Mouse (Mus musculus): ENCODE data around the gene Ulk4. TPM values are rescaled to one million over a fixed set of nuclear protein-coding genes. Genes with fewer than 3 reads are reported as not detected.
A peak's percentile ranks its signal among the peaks of the same experiment; 100 is the strongest.

Ulk4 gene
- polyA plus RNA-seq, 2 experiments, result 0.40 to 30.5 TPM

DNA sequence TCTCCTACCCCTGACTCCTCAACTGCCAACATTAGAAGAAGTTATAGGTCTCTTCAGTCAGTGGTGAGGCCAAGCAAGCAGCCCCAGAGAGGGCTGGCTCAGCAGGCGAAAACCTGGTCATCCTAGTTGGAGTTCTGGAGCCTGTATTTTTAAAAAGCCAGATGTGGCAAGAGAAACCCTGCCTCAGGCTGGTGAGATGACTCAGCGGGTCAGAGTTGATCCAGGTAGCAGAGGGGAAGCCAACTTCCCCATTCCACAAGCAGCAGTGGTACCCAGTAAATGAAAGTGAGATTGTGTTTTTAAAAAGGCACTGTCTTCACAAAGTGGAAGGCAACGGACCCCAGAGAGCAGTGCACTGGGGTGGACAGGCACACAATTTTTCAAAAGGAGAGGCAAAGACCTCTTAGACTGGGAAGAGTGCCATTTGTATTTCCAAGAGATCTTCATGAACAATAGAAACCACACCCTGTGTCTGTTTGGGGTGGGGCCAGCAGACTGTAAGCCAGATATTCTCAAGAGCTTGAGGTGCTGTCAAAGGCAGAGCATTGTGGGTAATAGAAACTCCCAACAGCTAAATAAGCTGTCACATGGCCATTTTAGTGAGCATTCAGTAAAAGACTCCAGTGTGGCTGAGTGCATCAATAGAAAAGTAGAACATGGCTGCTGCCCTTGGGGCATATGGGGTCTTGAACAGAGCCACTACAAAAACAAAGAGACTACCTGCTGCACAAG, 314.9 kb downstream of the Ulk4 start:
- Histone ChIP-seq H3K4me1 (replicated peaks; ENCODE audit: control insufficient read depth in 2 of 2, insufficient read depth in 2 of 2, low read length in 1 of 2) (peaks cover 8 to 14% of the 10 kb centered on the region in 2 experiments; a peak in 3 of 4 replicates), H3K9ac (replicated peaks) (no peak overlapping the region), H3K9me3 (ENCODE audit: control insufficient read depth, low read length) (no peaks in the 10 kb centered on the region), H3K36me3 (replicated peaks; ENCODE audit: control insufficient read depth, insufficient read depth, low read depth) (peaks cover 60% of the 10 kb centered on the region), H3K27me3 (ENCODE audit: control insufficient read depth, insufficient read depth, low read length) (no peaks in the 10 kb centered on the region), H3K4me2 (ENCODE audit: low read depth) (no peak overlapping the region), H3K4me3 (ENCODE audit: insufficient read depth in 1 of 2, low read depth in 2 of 2, low read length in 2 of 2) (no peak overlapping the region), H3K27ac (no peak overlapping the region)
- DNase-seq (ENCODE audit: low read depth in 3 of 3, low spot score in 3 of 3) (peak in 1 of 3 experiments; percentile 19), ATAC-seq (ENCODE audit: insufficient read depth) (peak; percentile 45; the same call in 1 of the 2 replicates)
- 38% methylated on average over 3 of the region's 3 CpGs for whole genome bisulfite sequencing (ENCODE audit: insufficient replicate concordance)
- no peak for TF ChIP-seq EP300 (IDR thresholded peaks at IDR 0.05; ENCODE audit: low read depth)
- no peak for TF ChIP-seq CTCF (IDR thresholded peaks at IDR 0.05; ENCODE audit: low read depth)

DNA sequence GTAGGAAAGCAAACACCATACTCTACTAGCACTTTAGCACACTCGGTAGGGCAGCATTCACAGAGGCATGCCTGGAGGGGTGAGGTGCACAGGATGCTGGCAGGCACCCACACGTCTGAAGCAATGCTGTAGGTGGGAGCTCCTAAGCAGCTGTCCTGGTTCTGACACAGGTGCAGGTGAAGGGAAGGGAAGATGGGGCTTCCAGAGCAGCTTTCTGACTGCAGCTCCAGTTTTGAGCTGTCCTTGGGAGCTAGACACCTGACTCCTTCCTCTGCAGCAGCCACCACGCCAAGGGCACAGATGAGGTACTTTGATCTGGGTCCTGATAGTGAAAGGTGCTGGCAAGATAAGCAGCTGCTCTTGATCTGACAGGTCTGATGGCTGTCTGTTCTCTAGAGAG, 315.5 kb downstream of the Ulk4 start:
- no peak for DNase-seq (ENCODE audit: low read depth in 3 of 3, low spot score in 3 of 3)
- H3K27ac ChIP-seq, result no peak overlapping the region
- TF ChIP-seq CTCF (IDR thresholded peaks at IDR 0.05; ENCODE audit: low read depth) (no peak), EP300 (IDR thresholded peaks at IDR 0.05; ENCODE audit: low read depth) (no peak)
- peaks cover 8 to 14% of the 10 kb centered on the region in 2 experiments; a peak in 3 of 4 replicates for H3K4me1 ChIP-seq (replicated peaks; ENCODE audit: control insufficient read depth in 2 of 2, insufficient read depth in 2 of 2, low read length in 1 of 2)
- WGBS (ENCODE audit: insufficient replicate concordance), result 40% methylated on average over 3 of the region's 3 CpGs
- H3K36me3 ChIP-seq (replicated peaks; ENCODE audit: control insufficient read depth, insufficient read depth, low read depth), result peaks cover 66% of the 10 kb centered on the region
- H3K9me3 ChIP-seq (ENCODE audit: control insufficient read depth, low read length), result no peaks in the 10 kb centered on the region
- no peak overlapping the region for H3K9ac ChIP-seq (replicated peaks)
- no peak overlapping the region for H3K4me3 ChIP-seq (ENCODE audit: insufficient read depth in 1 of 2, low read depth in 2 of 2, low read length in 2 of 2)
- no peak for ATAC-seq (ENCODE audit: insufficient read depth)
- no peaks in the 10 kb centered on the region for H3K27me3 ChIP-seq (ENCODE audit: control insufficient read depth, insufficient read depth, low read length)
- H3K4me2 ChIP-seq (ENCODE audit: low read depth), result no peak overlapping the region

DNA sequence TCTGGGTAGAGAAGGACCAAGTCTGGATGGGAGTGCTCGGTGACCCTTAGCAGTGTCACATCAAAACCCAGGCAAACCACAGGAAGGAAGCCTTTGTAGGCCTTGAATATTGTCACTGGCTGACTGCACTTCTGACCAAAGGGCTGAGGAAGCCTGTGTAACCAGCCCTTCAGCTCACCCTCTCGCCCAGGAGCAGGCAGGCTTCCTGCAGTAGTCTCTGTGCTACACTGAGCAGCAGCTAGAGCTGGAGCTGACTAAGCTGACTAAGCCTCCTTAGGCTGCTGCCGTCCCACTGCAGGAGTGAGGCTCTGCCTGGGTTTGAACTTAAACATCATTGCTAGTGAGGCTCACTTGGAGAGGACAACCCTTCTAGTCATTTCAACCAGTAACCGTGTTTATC, 316.4 kb downstream of the Ulk4 start:
- Histone ChIP-seq H3K27ac (no peak overlapping the region), H3K9ac (replicated peaks) (no peak overlapping the region), H3K36me3 (replicated peaks; ENCODE audit: control insufficient read depth, insufficient read depth, low read depth) (peaks cover 75% of the 10 kb centered on the region), H3K4me2 (ENCODE audit: low read depth) (no peak overlapping the region), H3K9me3 (ENCODE audit: control insufficient read depth, low read length) (no peaks in the 10 kb centered on the region), H3K4me1 (replicated peaks; ENCODE audit: control insufficient read depth in 2 of 2, insufficient read depth in 2 of 2, low read length in 1 of 2) (peaks cover 8 to 14% of the 10 kb centered on the region in 2 experiments; a peak in 3 of 4 replicates), H3K4me3 (ENCODE audit: insufficient read depth in 1 of 2, low read depth in 2 of 2, low read length in 2 of 2) (no peak overlapping the region), H3K27me3 (ENCODE audit: control insufficient read depth, insufficient read depth, low read length) (no peaks in the 10 kb centered on the region)
- ATAC-seq (ENCODE audit: insufficient read depth) (no peak), DNase-seq (ENCODE audit: low read depth in 3 of 3, low spot score in 3 of 3) (no peak)
- 40% methylated on average over 4 of the region's 4 CpGs for WGBS (ENCODE audit: insufficient replicate concordance)
- TF ChIP-seq EP300 (IDR thresholded peaks at IDR 0.05; ENCODE audit: low read depth), result no peak
- TF ChIP-seq CTCF (IDR thresholded peaks at IDR 0.05; ENCODE audit: low read depth), result no peak

DNA sequence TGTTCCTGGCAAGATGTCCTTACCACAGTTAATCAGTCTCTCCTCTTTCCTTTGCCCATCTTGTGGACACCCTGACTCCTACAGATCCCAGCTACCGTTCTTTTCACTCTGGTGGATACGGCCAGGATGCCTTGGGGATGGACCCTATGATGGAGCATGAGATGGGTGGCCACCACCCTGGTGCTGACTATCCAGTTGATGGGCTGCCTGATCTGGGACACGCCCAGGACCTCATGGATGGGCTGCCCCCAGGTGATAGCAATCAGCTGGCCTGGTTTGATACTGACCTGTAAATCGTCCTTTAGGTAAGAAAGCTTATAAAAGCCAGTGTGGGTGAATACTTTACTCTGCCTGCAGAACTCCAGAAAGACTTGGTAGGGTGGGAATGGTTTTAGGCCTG, 317.8 kb downstream of the Ulk4 start:
- H3K27ac ChIP-seq, result no peak overlapping the region
- H3K4me2 ChIP-seq (ENCODE audit: low read depth), result no peak overlapping the region
- H3K27me3 ChIP-seq (ENCODE audit: control insufficient read depth, insufficient read depth, low read length), result no peaks in the 10 kb centered on the region
- no peak overlapping the region for H3K9ac ChIP-seq (replicated peaks)
- no peak overlapping the region for H3K4me3 ChIP-seq (ENCODE audit: insufficient read depth in 1 of 2, low read depth in 2 of 2, low read length in 2 of 2)
- WGBS (ENCODE audit: insufficient replicate concordance), result 71% methylated on average over 4 of the region's 4 CpGs
- DNase-seq (ENCODE audit: low read depth in 3 of 3, low spot score in 3 of 3) (no peak), ATAC-seq (ENCODE audit: insufficient read depth) (no peak)
- peaks cover 89% of the 10 kb centered on the region for H3K36me3 ChIP-seq (replicated peaks; ENCODE audit: control insufficient read depth, insufficient read depth, low read depth)
- H3K9me3 ChIP-seq (ENCODE audit: control insufficient read depth, low read length), result no peaks in the 10 kb centered on the region
- TF ChIP-seq CTCF (IDR thresholded peaks at IDR 0.05; ENCODE audit: low read depth), result no peak
- no peak for TF ChIP-seq EP300 (IDR thresholded peaks at IDR 0.05; ENCODE audit: low read depth)
- peaks cover 8 to 14% of the 10 kb centered on the region in 2 experiments; a peak in 3 of 4 replicates for H3K4me1 ChIP-seq (replicated peaks; ENCODE audit: control insufficient read depth in 2 of 2, insufficient read depth in 2 of 2, low read length in 1 of 2)

DNA sequence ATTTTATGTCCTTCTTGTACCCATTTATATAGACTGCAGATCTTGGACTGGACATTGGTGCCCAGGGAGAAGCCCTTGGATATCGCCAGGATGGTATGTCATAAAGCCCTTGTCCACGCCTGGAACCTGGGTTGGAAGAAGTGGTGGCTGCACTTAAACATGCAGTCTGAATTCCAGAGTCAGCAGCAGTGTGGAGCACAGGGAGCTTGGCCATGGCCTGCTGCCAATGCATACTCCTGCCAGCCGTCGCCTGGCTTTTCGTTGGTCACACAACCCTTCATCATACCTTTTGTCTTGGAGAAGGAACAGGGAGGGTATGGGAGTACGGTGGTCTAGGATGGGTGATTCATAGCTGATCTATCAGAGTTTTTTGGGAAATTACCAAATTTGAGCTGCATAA, 318.4 kb downstream of the Ulk4 start:
- DNase-seq (ENCODE audit: low read depth in 3 of 3, low spot score in 3 of 3) (no peak), ATAC-seq (ENCODE audit: insufficient read depth) (no peak)
- no peak overlapping the region for H3K4me2 ChIP-seq (ENCODE audit: low read depth)
- TF ChIP-seq CTCF (IDR thresholded peaks at IDR 0.05; ENCODE audit: low read depth), result no peak
- no peak for TF ChIP-seq EP300 (IDR thresholded peaks at IDR 0.05; ENCODE audit: low read depth)
- H3K4me1 ChIP-seq (replicated peaks; ENCODE audit: control insufficient read depth in 2 of 2, insufficient read depth in 2 of 2, low read length in 1 of 2), result peaks cover 8 to 14% of the 10 kb centered on the region in 2 experiments; a peak in 3 of 4 replicates
- no peak overlapping the region for H3K27ac ChIP-seq
- H3K4me3 ChIP-seq (ENCODE audit: insufficient read depth in 1 of 2, low read depth in 2 of 2, low read length in 2 of 2), result no peak overlapping the region
- H3K9ac ChIP-seq (replicated peaks), result no peak overlapping the region
- peaks cover 91% of the 10 kb centered on the region for H3K36me3 ChIP-seq (replicated peaks; ENCODE audit: control insufficient read depth, insufficient read depth, low read depth)
- no peaks in the 10 kb centered on the region for H3K9me3 ChIP-seq (ENCODE audit: control insufficient read depth, low read length)
- WGBS (ENCODE audit: insufficient replicate concordance), result 84% methylated on average over 6 of the region's 6 CpGs
- no peaks in the 10 kb centered on the region for H3K27me3 ChIP-seq (ENCODE audit: control insufficient read depth, insufficient read depth, low read length)
